Mouse (Mus musculus) heart, postnatal 4 days (tissue): ENCODE data around the gene Mepce. TPM values are rescaled to one million over a fixed set of nuclear protein-coding genes. Genes with fewer than 3 reads are reported as not detected.
"Not testable (repeated sequence)": the region's sequence is repeated elsewhere in the genome, so short reads cannot be mapped to it uniquely, and the experiment has no call there.

Experiments used
- DNase-seq: peaks from one replicate; pipeline ENCODE4 v3.0.0; 2021
- total RNA-seq, 2 experiments: library from RNA; stranded (reverse); gene quantifications; 2 replicates each; pipeline ENCODE4 v1.2.3; 2021

Gene Mepce
- total RNA-seq = 10 to 100 TPM; 29.0 to 40.3 TPM

- DNase-seq = peak; percentile 98
These were observed at the start of gene Mepce, which contains the start of gene Zcwpw1 for GRCm38 (mm10) chr5:137787151-137787928. TSS of gene Mepce (minus strand) at chr5:137787655. TSS of gene Zcwpw1 (plus strand) at chr5:137787798.

- DNase-seq = not testable (repeated sequence)
These were observed 49.7 kb upstream of the Mepce start for GRCm38 (mm10) chr5:137837110-137837509.

- no peak for DNase-seq
These were observed 49.2 kb upstream of the Mepce start for GRCm38 (mm10) chr5:137836611-137837010.

DNA sequence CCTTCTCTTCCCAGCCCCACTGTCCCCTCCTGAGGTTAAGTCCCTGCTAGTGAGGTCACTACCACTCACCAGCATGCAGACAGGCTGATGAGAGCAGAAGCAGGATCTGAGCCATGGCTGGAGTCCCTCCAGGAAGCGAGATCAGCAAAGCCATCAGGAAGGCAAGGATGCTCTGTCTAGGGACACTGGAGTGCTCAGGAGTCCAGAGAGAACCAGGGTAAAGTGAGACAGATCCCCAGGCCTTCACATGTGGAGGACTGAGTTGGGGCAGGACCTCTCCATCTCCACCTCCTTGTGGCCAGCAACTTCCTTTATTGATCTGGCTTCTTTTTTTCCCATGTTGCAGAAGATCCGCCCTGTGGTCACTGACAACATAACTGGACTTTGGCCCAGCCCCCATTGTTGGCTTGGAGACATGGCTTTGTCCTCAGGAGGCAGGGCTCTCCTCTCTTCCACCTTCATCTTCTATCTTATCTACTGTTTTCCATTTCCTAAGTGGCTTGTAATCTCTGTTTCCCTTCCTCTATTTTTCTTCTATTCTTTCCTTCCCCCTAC is 48.6 kb upstream of the Mepce start, which contains the start of gene Pilra:
Gene Pilra (minus strand): TSS at position 316 of the 555 bp plus-strand sequence.
- DNase-seq = not testable (repeated sequence)

DNA sequence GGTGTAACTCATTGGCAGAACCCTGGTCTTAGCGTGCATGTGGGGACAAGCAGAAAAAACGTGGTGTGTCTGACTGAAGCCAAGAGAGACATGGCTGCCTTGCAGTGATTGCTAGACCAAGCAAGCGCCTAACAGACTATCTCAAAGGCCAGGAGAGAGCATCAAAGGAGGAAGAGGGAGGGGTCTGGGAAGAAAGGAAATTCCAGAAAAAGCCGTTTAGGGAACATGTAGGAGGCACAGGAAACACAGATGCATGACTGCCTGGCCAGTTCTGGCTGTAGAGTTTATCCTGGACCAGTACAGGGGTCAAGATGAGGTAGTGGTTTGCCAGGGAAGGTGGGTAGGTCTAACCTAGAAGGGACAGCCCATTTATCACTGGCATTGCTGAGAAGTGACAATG is 46.0 kb upstream of the Mepce start:
- DNase-seq = peak; percentile 10

GRCm38 (mm10) chr5:137831506-137831905 is 44.1 kb upstream of the Mepce start:
- DNase-seq = no peak

DNA sequence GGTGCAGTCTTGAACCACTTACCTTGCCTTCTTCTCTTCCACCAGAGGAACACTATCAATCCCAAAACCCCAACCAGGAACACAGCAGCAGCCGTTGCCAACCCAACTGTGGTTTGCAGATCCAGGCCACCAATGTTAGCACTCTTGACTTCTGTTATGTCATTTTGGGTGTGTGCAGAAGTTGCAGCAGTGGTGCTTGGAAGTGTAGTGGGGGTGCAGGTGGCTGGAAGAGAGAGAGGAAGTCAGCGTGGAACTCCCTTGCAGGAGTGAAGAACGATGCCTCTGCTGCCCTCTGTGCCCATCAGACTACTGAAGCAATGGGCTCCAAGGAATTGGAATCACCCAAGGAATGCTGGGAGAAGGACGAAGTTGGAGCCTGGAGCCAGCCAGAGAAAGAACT is 43.7 kb upstream of the Mepce start:
- DNase-seq = no peak

DNA sequence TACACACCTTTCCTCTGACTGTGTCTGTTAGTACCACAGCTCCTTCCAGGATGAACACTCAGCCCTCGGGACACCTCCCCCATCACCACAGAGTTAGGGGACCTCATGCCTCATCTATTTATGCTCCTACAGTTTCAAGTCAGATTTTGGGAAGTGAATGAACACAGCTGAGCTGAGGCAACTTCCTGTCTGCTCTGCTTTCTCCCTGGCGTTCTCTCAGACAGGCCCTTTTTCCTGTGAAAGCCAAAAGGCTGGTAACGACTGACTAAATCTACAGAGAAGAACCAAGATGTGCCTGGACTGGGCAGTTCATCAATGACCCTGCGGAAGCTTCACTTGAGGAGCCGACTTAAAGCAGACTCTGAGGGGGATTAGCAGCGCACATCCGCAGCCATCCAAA is 42.8 kb upstream of the Mepce start:
- no peak for DNase-seq

GRCm38 (mm10) chr5:137828694-137829093 is 41.2 kb upstream of the Mepce start:
- DNase-seq = no peak

GRCm38 (mm10) chr5:137826421-137826820 is 39.0 kb upstream of the Mepce start:
- DNase-seq = no peak

DNA sequence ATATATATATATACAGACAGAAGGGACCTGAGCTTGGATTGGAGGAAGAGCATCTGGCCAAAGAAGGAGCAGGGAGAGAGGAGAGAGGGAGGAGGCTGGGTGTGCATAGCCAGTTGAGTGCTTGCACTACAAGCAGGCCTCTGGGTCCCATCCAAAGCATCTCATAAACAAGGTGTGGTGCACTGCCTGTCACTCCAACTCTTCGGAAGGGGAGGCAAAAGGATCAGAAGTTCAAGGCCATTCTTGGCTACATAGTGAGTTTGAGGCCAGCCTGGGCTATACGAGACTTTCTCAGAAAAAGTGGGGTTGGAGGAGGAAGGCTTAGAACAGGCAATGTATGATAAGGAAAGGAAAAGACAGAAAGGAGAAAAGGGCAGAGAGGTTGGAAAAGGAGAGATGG is 38.5 kb upstream of the Mepce start:
- DNase-seq = no peak

GRCm38 (mm10) chr5:137825030-137825429 is 37.6 kb upstream of the Mepce start:
- DNase-seq = no peak

GRCm38 (mm10) chr5:137823455-137824045 is 36.1 kb upstream of the Mepce start:
- no peak for DNase-seq

- no peak for DNase-seq
These were observed 35.1 kb upstream of the Mepce start for GRCm38 (mm10) chr5:137822602-137823001.

- DNase-seq = no peak
These were observed 34.7 kb upstream of the Mepce start for GRCm38 (mm10) chr5:137822126-137822525.

- DNase-seq = no peak
These were observed 30.2 kb upstream of the Mepce start for GRCm38 (mm10) chr5:137817466-137818222.

DNA sequence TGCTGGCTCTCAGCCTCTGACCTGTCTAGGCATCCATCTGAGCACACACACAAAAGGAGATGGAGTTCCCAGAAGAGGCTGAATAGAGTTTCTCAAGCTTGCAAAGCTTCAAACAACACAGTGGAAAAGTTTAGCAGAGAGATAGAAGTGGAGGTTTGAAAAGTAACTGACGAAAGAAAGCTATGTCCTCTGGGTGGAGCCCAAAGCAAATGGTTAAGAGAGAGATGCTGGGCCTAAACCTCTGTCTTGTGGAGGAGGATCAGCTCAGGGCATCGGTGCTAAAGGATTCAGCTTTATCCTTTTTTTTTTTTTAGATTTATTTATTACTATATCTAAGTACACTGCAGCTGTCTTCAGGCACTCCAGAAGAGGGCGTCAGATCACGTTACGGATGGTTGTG is 20.9 kb upstream of the Mepce start:
- DNase-seq = no peak

- DNase-seq = no peak
These were observed 18.7 kb upstream of the Mepce start for GRCm38 (mm10) chr5:137806158-137806557.

- DNase-seq = no peak
These were observed 13.5 kb upstream of the Mepce start for GRCm38 (mm10) chr5:137800917-137801316.

DNA sequence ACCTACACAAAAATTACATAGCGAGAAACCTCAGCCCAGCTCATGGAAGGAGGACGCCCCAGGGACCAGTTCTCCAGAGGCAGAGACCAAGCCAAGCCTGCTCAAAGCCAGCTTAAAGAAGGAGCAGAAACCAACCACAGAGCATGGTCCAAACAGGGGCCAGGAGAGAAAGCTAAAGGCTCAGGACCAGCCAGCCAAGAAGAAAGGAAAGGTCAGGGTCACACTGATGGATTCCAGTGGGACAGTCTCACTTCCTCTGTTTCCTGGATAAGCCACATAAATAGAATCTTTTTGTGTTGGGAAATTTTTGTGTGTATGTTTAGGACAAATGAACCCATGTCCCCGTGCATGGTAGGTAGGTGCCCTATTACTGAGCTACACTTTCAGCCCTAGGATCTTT is 9.2 kb upstream of the Mepce start:
- no peak for DNase-seq

GRCm38 (mm10) chr5:137791553-137791952 is 4.1 kb upstream of the Mepce start:
- no peak for DNase-seq

DNA sequence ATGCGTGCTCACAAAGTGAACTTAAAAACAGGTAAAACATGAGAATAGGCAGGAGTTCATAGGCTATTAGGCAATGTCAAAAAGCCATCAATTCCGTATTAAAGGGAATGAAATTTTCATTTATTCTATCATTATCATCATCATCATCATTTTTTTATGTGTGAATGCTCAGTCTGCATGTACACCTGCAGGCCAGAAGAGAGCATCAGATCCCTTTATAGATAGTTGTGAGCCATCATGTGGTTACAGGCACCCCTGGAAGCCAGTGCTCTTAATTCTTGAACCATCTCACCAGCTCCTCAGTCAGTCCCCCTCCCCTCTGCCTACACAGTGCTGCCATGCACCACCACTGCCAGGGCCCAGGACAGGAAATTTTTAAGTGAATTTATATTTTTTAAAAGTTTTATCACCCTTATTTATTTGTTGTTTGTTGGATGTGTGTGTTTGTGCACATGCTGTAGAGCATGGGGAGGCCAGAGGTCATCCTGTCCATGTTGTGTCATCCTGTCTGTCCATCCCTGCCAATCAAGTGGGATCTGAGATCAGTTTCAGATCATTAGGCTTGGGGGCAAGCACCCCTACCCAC is 1.6 kb upstream of the Mepce start:
- no peak for DNase-seq

DNA sequence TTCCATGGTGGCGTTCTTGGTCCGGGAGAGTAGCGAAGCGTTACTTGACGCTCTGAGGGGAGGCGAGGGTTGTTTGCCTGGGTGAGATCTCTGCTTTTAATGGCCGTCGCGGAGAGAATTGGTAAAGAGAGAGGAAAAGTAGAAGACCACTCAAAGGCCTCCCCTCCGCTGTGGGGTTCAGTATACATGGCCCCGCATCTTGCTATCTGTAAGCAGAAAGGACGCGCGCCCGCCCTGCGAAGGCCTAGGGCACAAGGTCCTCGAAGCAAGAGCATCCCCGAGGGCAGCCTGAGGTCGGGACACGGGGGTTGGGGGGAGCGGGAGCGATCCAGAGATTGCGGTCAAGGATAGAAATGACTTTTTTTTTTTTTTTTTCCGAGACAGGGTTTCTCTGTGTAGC is 716 bp upstream of the Mepce start:
- peak; percentile 18 for DNase-seq
